Mouse (Mus musculus): ENCODE measurements around the gene Olfr522. TPM values are rescaled to one million over a fixed set of nuclear protein-coding genes. Genes with fewer than 3 reads are reported as not detected.

The Olfr522 gene
- total RNA-seq (2023): not detected

DNA sequence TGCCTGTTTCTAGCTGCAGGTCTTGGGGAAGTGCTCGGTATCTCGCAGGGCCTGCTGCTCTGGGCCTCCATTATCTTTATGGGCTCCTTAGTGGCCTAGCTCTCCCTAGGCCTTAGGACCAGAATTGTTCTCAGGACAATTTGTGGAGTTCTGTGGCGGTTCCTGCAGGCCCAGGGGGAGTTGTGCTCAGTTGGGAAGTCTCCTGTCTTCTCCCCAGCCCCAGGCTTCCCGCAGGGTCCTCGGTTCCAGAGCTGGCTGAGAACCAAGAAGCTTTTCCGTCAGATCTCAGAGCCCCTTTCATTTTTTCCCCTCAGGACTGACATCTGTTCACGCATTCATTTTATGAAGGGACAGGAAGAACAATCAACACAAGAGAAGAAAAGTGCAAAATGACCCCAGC lies at the start of gene Olfr522:
Olfr522 (minus strand) TSS at position 101 of the 400 bp plus-strand sequence.

DNA sequence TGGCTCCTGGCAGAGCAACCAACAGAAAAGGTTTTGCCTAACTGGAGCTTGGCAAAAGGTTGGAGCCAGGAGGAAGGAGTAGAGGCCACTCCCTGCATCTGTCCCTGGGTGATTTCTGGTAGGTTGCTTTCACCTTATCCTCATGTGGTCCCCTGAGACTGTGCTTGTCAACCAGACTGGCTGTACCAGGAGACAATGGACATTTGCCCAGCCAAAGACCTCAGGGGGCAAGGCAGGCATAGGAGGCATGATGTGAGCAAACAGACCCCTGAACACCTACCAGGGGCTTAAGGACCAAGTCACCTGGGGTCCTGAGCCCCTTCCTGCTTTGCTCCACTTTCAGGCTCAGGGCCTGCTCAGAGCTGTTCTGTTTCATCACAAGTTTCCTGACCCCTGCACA lies 41.3 kb upstream of the Olfr522 start, which contains the start of gene Olfr524:
Olfr524 (minus strand) TSS at position 101 of the 400 bp plus-strand sequence.

DNA sequence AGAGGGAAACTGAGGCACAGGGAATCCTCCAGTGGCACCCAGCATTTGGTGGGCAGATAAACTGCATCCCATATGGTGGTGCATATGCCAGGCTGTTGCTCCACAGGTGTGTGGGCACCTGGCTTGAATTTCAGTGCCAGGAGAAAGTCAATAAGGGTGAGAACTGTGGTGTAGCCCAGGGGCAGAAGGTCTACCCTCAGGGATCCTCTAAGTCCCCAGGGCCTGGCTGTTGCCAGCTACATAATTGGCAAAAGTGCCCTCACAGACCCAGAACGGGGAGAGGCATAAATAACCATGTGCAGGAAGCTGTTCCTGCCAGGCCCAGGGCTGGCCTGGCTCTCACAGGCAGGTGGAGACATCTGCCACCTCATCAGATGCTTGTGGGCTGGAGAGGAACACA lies 8.4 kb upstream of the Olfr522 start, which contains the start of gene Olfr523:
Olfr523 (plus strand) TSS at position 282 of the 400 bp plus-strand sequence.

DNA sequence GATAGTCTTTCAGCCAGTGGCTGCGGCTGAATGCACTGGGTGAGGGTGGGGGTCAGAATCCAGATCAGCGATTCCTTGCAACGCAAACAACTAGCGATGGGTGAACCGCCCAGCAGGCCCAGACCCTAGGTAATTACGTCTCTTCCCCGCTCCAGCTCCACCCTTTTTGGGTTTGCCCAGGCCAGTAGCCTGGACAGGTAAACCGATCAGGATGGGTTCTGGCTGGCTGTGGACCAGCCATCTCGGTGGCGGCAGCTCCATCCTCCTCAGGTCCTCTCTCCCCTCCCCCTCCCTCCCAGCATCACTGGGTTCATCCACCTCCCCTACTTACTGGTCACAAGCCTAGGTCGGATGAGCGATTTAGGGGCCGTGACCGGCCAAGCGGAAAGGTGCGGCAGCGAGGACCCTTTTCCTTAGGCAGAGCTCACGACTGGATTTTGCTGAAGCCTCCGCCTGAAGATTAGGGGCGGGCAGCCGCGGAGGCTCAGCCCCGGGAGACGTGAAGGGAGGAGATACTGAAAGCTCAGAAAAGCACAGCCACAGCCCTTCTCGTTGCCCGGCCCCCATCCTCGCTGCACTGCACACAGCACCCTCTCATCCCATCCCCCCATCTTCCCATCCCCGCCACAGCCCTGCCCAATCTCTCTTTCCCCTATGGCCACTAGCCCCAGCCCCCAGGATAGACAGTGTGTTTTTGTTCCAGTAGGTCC lies 10.2 kb downstream of the Olfr522 start, which contains the start of gene Sprn:
Sprn (minus strand) TSS at position 660 of the 710 bp plus-strand sequence.

DNA sequence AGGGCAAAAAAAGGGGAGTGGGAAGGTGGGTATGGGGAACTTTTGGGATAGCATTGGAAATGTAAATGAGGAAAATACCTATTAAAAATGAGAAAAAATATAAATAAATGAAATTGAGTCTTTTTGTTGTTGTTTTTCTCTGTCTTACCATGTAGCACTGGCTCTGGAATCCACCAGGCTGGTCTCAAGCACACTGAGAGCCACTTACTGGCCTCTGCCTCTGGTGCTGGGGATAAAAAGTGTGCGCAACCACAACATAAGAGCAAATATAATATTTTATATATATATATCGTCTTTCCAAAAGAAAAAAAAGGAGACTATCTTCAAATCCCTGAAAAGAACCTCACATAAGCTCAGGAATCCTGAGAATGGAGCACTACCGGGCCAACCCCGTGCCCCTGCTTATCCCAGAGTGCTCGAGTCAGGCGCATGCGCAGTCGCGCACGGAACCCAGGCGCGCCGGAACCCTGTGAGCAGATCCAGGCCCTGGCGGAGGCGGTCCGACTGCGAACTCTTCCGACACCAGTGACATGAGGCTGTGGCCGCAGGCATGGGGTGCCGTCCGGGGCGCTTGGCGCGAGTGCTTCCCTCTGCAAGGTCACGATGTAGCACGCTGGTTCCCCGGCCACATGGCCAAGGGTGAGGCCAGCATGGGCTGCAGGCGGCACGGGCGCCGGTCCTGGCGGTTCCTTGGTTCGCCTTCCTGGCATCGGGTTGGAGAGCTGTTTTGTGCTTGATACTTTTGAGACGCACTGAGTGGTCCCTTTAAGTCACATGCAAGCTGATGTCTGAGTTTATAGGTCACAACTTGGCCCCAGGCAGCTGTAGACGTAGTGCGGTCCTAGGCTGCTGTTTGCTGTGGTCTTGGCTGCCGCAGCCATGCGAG lies 27.2 kb downstream of the Olfr522 start, which contains the start of gene Mtg1:
Mtg1 (plus strand) TSS at position 430 of the 886 bp plus-strand sequence.

DNA sequence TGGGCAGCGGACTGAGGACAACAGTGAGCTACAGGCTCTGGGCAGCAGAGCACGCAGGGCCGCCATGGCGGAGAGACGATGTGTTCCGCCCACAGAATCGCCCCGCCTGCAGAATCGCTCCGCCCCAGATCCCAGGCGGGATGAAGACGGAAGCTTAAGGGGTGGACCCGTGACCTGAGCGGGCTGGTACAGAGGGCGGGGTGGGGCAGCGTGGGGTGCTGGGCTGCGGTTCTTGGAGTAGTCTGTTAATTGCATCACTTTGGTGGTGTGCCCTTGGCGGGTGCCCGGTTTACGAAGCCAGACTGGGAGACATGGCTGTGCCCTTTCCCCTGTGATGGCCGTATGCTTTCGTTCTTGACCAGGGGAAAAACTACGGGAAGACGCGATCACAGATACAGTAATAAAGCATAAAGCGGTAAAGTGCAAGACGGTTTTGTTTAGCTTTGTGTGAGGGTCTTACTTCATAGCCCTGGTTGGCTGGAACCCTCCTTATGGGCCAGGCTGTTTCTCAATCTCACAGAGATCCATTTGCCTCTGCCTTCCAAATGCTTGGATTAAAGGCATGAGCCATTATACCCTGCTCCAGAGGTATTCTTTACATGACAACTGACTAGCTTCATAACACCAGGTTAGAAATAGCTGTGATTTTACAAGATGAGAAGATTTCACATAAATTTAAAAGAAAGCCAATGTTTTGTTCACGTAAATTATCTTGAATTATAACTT lies 48.1 kb downstream of the Olfr522 start, which contains the start of gene Echs1:
Echs1 (minus strand) TSS at position 148 of the 726 bp plus-strand sequence.

DNA sequence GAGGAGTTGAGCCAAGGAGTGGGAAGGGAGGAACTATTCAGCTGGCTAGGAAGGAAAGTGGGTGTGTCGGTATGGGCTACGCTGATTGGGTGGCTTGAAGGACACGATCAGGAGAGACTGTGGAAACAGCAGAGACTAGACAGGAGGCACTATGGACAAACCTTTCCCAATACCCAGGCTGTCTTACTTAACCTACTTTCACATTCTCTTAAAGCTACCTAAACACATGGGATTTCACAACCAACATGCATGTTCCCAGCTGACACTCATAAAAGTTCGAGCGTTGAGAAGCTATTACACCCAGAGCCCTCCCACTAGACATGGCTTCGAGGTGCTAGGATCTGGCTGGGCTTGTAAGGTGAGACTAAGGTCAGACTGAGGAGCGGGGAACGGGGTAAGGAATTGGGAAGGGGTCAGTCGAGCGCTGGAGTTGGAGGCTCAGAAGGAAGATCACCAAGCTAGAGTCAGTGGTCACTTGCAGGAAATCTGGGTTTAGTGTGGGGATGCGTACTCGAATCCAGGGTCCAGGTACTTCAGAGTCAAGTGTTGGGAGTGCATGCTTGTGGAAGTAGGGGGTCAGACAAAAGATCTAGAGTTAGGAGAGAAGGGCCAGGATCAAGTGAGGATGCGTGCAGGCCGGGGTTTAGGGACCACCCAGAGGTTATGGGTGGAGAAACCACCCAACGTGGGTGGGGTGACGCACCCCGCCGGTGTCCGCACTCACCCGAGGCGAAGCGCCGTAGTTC lies 48.8 kb downstream of the Olfr522 start, which contains the start of gene Paox:
Paox (plus strand) TSS at position 217 of the 746 bp plus-strand sequence.

Other genes starting within 250 kb of the Olfr522 start
- not detected for gene Utf1, start 221.0 kb downstream of the Olfr522 start, total RNA-seq (2023)
- gene 6430531B16Rik, start 186.0 kb downstream of the Olfr522 start, total RNA-seq (2023): not detected
- gene Adam8, start 172.2 kb downstream of the Olfr522 start, total RNA-seq (2023): 3.3 TPM
- 36.5 TPM for gene Zfp511, start 128.4 kb downstream of the Olfr522 start, total RNA-seq (2023)
- 24.5 TPM for gene Tubgcp2, start 128.1 kb downstream of the Olfr522 start, total RNA-seq (2023)
- gene Msx3, start 115.7 kb downstream of the Olfr522 start, total RNA-seq (2023): not detected
- gene Caly, start 82.2 kb downstream of the Olfr522 start, total RNA-seq (2023): not detected
- not detected for gene Prap1, start 71.4 kb downstream of the Olfr522 start, total RNA-seq (2023)
- 8.1 TPM for gene Fuom, start 62.3 kb downstream of the Olfr522 start, total RNA-seq (2023)
- gene Paox, start 49.0 kb downstream of the Olfr522 start, total RNA-seq (2023): 6.0 TPM
- 32.8 TPM for gene Echs1, start 48.3 kb downstream of the Olfr522 start, total RNA-seq (2023)
- 11.8 TPM for gene Mtg1, start 27.2 kb downstream of the Olfr522 start, total RNA-seq (2023)
- gene Sprn, start 9.9 kb downstream of the Olfr522 start, total RNA-seq (2023): not detected
- gene Olfr523, start 8.5 kb upstream of the Olfr522 start, total RNA-seq (2023): not detected
- gene Olfr524, start 41.2 kb upstream of the Olfr522 start, total RNA-seq (2023): not detected
- not detected for gene Cd163l1, start 53.5 kb upstream of the Olfr522 start, total RNA-seq (2023)
- 0.32 TPM for gene 5830411N06Rik, start 82.5 kb upstream of the Olfr522 start, total RNA-seq (2023)
- gene Olfr525, start 156.1 kb upstream of the Olfr522 start, total RNA-seq (2023): not detected
- gene Olfr527, start 169.3 kb upstream of the Olfr522 start, total RNA-seq (2023): not detected
- gene Olfr60, start 196.9 kb upstream of the Olfr522 start, total RNA-seq (2023): not detected
- not detected for gene Olfr530, start 211.6 kb upstream of the Olfr522 start, total RNA-seq (2023)
- gene Olfr531, start 238.2 kb upstream of the Olfr522 start, total RNA-seq (2023): not detected